Mouse (Mus musculus) lung, postnatal 25 days (tissue): ENCODE results near the gene Fmr1.
"Not testable (repeated sequence)": the region's sequence is repeated elsewhere in the genome, so short reads cannot be mapped to it uniquely, and the experiment has no call there.

Experiments used
- DNase-seq: peaks from one replicate; pipeline ENCODE4 v3.0.0; 2022; ENCODE audit warnings: low spot score

Gene Fmr1

GRCm38 (mm10) chrX:68678333-68678740, at the start of gene Fmr1:
Fmr1 (plus strand) TSS chrX:68678541.
- DNase-seq = peak; percentile 98

GRCm38 (mm10) chrX:68641603-68642002, 36.7 kb upstream of the Fmr1 start:
- DNase-seq = no peak

- DNase-seq = no peak
Measured at GRCm38 (mm10) chrX:68645154-68645919, 33.0 kb upstream of the Fmr1 start.

- DNase-seq = no peak
Measured at GRCm38 (mm10) chrX:68677508-68677907, 833 bp upstream of the Fmr1 start.

GRCm38 (mm10) chrX:68678815-68679486, 610 bp downstream of the Fmr1 start:
- no peak for DNase-seq

- DNase-seq = no peak
Measured at GRCm38 (mm10) chrX:68684706-68685105, 6.4 kb downstream of the Fmr1 start.

GRCm38 (mm10) chrX:68691936-68692335, 13.6 kb downstream of the Fmr1 start:
- DNase-seq = not testable (repeated sequence)

GRCm38 (mm10) chrX:68736902-68737301, 58.6 kb downstream of the Fmr1 start:
- no peak for DNase-seq

- DNase-seq = no peak
Measured at GRCm38 (mm10) chrX:68740088-68740487, 61.7 kb downstream of the Fmr1 start.

GRCm38 (mm10) chrX:68761606-68762005, 83.3 kb downstream of the Fmr1 start, which contains the start of gene Fmr1nb:
Fmr1nb (plus strand) TSS chrX:68761839.
- DNase-seq = no peak
